Mouse (Mus musculus) 416B (cell line): ENCODE measurements around the gene Plekhm2.
A peak's percentile ranks its signal among the peaks of the same experiment; 100 is the strongest.

Source experiments
- DNase-seq: peaks from one replicate; pipeline ENCODE4 v3.0.0; 2011; ENCODE audit warnings: low read depth

The Plekhm2 gene

GRCm38 (mm10) chr4:141664799-141665198, at the start of gene Plekhm2:
Gene Plekhm2 (minus strand): TSS chr4:141664899.
- no peak for DNase-seq

GRCm38 (mm10) chr4:141713598-141714142, 49.0 kb upstream of the Plekhm2 start:
- peak; percentile 54 for DNase-seq

DNA sequence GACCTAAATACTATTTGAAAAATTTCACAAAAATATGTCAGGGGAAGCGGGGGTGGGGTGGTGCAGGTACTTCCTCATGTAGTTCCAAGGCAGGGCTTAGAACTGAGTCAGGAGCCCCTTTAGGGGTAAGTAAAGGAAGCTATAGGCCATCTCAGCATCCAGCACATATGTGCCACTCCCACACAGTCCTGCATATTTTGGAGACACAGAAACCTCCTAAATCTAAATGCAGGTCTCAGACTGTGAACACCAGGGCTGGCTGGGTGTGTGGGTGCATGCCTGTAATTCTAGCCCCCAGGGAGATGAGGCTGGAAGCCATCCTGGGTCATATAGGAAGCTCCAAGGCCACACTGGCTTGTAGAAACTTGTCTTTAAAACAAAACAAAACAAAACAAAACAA, 46.6 kb upstream of the Plekhm2 start:
- DNase-seq: no peak

DNA sequence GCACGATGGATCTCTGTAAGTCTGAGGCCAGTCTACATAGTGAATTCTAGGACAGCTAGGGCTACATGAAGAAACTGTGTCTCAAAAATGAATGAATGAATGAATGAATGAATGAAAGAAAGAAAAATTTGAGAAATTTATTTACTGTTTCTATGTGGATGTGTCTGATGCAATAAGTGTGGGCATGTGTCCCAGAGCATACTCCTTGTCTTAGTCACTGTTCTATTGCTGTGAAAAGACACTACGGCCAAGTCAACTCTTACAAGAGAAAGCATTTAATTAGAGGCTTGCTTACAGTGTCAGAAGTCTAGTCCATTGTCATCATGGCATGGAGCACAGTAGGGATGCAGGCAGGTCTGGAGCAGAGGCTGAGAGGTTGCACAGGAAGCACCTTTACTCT, 44.3 kb upstream of the Plekhm2 start:
- no peak for DNase-seq

DNA sequence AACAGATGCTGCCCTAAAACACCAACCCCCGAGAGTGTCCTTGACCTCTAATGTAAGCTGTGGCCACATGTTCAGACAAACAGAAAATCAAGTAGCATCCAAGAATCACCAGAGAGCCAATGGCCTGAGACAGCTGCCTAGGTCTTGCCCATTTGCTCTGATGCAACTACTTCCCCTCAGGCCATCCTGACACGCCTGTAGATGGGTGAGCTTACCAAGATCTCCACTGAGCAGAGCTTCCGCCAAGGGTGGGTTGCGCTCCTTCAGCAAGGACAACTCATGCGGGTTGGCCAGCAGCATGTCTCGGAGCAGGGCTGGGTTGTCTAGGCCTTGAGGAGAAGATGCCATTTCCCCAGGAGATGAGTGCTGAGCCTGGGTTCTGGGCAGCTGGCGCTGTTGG, 43.3 kb upstream of the Plekhm2 start:
- DNase-seq: peak; percentile 72

DNA sequence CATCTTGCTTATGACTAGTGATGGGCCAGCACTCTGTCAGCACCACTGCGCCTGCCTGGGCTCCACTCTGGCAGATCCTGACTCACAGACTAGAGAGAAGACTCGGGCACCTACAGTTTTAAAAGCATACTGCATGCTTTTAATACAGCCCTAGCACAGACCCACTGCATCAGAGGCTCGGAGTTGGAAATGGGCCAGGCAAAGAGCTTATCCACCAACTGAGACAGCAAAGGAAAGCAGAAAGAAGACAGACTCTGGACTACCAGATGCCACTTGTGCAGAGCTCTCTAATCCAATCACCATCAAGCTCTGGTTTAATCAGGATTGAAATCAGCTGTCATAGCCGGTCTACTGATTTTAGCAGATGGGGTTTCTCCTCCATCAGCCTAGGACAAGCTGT, 40.6 kb upstream of the Plekhm2 start:
- no peak for DNase-seq

GRCm38 (mm10) chr4:141704625-141705024, 39.9 kb upstream of the Plekhm2 start:
- no peak for DNase-seq

- no peak for DNase-seq
Observed at GRCm38 (mm10) chr4:141694719-141695118, 30.0 kb upstream of the Plekhm2 start.

DNA sequence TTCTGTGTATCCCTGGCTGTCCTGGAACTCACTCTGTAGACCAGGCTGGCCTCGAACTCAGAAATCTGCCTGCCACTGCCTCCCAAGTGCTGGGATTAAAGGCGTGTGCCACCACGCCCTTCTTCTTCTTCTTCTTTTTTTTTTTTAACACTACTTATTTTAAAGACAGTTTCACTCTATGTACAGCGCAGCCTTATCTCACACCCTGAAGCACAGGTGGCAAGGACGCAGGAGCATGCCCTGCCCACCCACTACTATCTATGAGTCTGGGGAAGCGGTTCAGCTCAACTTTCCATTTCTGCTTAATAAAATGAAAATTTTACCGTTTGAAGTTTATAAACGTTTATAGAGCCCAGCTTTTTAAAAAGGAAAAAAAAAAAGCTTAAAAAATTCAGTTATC, 23.8 kb upstream of the Plekhm2 start:
- DNase-seq: no peak

DNA sequence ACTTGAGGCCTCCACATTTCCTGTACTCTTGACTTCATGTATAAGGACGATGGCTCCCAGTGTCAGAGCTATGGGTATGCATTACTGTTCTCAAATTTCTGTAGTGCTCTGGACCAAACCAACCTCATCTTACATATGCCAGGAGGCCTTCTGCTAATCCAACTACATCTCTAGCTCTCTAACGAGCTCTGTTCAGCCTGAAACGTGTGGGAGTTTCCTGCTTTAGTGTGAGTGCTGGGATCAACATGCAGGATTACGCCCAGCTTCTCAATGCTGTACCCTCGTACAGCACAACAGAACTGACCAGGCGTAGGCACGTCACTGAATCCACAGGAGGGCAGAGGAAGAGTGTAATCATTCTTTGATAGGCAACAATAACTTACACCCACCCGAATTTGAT, 21.8 kb upstream of the Plekhm2 start:
- no peak for DNase-seq

DNA sequence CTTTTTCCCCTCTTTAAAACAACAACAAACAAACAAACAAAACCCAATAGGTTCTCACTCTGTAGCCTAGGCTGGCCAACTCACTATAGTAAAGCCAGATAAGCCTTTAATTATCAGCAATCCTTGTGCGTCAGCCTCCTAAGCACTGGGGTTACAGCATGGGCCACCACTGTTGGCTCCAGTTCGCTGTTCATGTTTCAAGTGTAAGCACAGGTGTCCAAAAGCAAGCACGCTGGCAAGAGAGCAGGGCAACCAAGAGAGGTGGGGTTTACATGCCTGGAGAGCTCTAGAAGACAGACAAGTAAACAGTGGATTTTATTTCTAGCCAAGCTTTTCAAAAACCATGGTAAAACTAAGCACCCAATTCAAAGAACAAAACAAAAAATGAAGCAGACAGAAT, 21.4 kb upstream of the Plekhm2 start:
- DNase-seq: no peak

DNA sequence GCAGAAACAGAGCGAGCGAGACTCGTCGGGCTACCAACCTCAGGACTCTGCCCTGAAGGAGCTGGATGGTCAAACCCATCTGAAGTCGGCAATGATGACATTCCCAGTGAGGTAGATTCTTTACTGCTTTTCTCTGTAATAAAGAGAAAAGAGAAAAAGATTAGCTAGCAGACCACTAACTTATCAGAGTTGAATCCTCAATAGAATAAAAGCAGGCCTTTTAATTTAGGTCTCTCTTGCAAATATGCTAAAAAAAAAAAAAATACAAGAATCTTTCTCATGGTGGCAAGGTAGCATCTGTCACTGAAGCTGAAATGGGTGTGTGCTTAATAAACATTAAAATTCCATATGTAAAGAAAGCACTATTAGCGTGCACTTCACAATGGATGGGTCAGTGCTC, 20.8 kb upstream of the Plekhm2 start, which contains the start of gene Rsc1a1:
Rsc1a1 (minus strand) TSS at position 101 of the 400 bp plus-strand sequence.
- DNase-seq: no peak

- DNase-seq: no peak
Observed at GRCm38 (mm10) chr4:141682706-141683230, 18.1 kb upstream of the Plekhm2 start.

DNA sequence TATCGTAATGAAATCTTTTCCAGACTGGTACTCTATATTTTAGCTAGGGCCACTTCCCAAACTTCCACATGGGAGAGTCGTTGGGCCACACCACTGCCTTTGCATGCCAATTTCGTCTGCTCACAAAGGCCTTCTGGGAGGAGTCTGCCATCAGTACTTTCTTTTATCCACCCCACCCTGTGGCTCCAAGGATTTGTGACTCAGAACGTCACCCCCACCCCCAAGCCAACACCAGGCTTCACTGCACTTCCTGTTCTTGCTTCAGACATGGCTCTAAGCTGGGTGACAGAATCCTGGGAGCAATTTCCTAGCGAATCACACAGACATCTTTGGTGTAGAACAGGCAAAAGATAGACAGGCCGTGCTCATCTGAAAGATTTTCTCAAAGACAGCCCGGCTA, 17.1 kb upstream of the Plekhm2 start:
- no peak for DNase-seq

- no peak for DNase-seq
Observed at GRCm38 (mm10) chr4:141680892-141681291, 16.2 kb upstream of the Plekhm2 start.

DNA sequence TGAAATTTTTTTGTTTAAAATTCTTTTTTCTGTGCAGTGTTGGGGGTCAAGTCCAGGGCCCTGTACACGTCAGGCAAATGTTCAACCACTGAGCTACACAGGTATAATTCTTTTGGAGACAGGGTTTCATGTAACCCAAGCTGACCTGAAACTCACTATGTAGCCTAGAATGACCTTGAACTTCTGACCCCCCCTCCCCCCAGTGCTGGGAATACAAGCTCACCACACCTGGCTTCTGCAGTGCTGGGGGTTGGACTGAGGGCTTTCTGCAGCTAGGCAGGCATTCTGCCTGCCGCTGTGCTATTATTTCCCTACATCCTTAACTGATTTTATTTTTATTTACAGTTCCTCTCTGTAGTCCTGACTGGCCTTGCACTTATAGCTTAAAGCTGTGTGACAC, 14.3 kb upstream of the Plekhm2 start:
- no peak for DNase-seq

GRCm38 (mm10) chr4:141676462-141676979, 11.8 kb upstream of the Plekhm2 start:
- DNase-seq: peak; percentile 49

DNA sequence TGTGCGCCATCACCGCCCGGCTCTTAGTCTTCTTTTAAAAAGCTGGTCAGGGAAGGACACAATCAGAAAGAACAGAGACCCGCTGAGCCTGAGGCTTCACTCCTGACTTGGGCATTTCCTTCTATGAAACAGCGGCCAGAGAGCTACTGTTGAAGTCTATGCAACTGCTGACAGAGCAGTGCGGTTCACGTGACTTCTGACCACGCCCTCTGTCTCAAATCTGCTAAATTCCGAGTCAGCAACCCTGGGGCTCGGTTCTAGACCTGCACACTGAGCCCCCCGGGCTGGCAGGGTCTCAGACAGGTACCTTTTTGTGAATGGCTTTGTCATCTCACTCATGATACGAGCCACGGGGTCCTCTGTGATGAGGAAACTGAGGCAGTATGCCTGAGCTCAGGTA, 7.6 kb upstream of the Plekhm2 start:
- no peak for DNase-seq

DNA sequence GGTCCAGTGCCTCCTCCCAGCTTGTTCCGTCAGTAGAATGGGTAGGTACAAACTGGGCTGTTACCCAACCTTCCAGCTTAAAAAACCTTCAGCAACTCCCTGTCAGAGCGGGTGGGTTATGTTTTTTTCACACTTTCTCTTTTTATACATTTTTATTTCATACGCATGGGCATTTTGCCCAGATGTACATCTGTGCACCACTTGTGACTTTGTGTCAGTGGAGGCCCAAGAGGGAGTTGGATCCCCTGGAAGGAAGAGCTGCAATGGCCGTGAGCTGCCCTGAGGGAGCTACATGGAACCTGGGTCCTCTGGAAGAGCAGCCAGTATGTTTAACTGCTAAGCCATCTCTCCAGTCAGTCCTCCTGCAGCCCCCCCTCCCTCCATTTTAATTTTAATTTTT, 6.7 kb upstream of the Plekhm2 start:
- DNase-seq: no peak

GRCm38 (mm10) chr4:141669898-141670712, 5.4 kb upstream of the Plekhm2 start:
- peak; percentile 92 for DNase-seq

DNA sequence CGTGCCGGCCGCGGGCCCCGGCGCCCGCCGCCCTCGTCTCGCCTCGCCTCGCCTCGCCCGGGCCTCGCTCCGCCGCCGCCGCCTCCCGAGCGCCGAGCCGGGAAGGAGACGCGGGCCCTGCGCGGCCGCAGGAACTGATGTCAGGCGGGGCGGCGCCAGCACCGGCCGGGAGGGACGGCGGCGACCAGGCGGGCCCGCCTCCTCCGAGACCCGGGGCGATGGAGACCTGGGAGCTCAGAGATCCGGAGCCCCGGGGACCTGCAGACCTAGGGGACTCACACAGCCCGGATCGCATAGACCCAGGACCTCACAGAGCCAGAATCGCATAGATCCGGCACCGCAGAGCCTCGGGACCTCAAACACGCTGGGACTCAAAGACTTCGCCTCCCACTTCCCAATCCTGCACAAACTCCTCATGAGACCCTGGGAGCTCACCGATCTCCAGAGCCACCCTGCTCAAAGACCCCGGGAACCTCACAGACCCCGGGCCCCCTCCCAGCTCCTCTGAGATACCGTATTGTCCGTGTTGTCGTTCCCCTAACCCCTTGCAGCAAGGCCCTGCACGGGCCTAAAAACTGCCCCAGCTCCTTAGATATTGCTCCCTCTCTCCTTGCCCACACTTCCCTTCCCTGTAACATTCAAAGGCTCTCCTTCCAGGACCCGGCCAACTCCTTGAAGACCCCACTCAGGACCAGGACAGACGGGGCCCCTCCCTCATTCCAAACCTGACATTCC, 521 bp downstream of the Plekhm2 start:
- peak; percentile 48 for DNase-seq

DNA sequence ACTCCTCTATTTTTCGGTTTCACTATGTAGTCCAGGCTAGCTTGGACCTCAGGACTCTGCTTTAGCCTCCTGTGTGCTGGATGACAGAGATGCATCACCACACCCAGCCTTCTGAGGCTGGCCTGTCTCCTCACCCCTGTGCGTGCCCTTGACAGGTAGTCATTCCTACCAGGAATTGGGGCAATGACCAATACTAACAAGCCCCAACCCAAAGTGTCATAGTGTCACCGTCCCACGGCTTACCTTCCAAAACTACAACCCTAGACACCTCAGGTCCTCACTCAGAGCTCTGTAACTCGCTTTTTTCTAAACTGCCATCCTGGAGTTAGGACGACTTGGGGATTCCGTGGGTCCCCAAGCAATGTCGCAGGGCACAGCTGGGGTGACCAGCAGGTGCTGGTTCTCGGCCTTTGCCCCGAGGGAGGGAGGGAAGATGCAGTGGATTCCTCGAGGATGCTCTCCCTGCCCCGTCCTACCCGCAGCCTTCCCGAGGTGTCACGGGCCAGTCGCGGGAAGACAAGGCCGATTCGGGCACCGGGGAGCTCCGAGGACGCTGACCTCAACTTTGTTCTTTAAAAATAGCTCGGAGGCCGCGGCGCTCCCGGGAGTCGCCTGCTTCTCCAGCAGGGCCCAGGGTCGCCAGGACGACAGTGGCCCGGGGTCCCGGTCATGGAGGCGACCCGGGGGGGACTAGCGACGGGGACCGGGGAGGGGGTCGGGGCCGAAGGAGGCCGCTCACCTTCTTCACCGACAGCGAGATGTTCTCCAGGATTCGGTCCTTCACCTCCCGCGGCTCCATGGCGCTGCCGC, 1.4 kb downstream of the Plekhm2 start:
- DNase-seq: no peak
